21 mouse cellular contexts compared by ENCODE assay signal in genomic region chr6:136296251-136296650, GRCm38 (mm10). TPM values are rescaled to one million over a fixed set of nuclear protein-coding genes. Genes with fewer than 3 reads are reported as not detected.
A peak's percentile ranks its signal among the peaks of the same experiment; 100 is the strongest.
DNase-seq lines count a peak whose midpoint lies in the region; ATAC-seq and TF ChIP-seq lines count a peak whose summit lies in the region.
"Had no signal": no experiment of that assay in that cellular context is flagged by ENCODE, and none has a peak within 500 bp of the region (broad histone marks: within the 10 kb centered on the region; RNA-seq: fewer than 3 reads in every experiment).

No protein-coding gene starts in this region.

- no peaks in the 10 kb centered on the region for H3K9me3 ChIP-seq in kidney, embryonic 15.5 days (replicated peaks)
- peaks cover 3% of the 10 kb centered on the region; the same call in 1 of the 2 replicates for H3K9me3 ChIP-seq in kidney, embryonic 14.5 days (ENCODE audit: control insufficient read depth, low read length)
- H3K9me3 ChIP-seq: embryonic facial prominence, embryonic 13.5 days; embryonic facial prominence, embryonic 15.5 days; forebrain, embryonic 10.5 days had no signal

- H3K27me3 ChIP-seq in kidney, adult 2 months (replicated peaks; ENCODE audit: control insufficient read depth, insufficient read depth, low read length): no peaks in the 10 kb centered on the region
- H3K27me3 ChIP-seq in kidney, embryonic 15.5 days: 0 out of 2 replicates have a peak, but pooled peaks cover 6% of the 10 kb centered on the region
- 0 out of 2 replicates have a peak, but pooled peaks cover 5% of the 10 kb centered on the region for H3K27me3 ChIP-seq in kidney, embryonic 14.5 days (ENCODE audit: control insufficient read depth, insufficient read depth, low read length)
- H3K27me3 ChIP-seq: embryonic facial prominence, embryonic 13.5 days; embryonic facial prominence, embryonic 15.5 days; forebrain, embryonic 12.5 days had no signal

- H3K27ac ChIP-seq in kidney, adult 2 months (ENCODE audit: insufficient read depth, low read depth, low read length): no peak overlapping the region
- H3K27ac ChIP-seq in kidney, embryonic 15.5 days: no peak overlapping the region
- no peak overlapping the region for H3K27ac ChIP-seq in kidney, embryonic 14.5 days (ENCODE audit: low read depth, low read length)
- H3K27ac ChIP-seq: embryonic facial prominence, embryonic 13.5 days; embryonic facial prominence, embryonic 15.5 days; forebrain, embryonic 10.5 days; forebrain, embryonic 12.5 days had no signal

- H3K4me3 ChIP-seq in kidney, adult 2 months (ENCODE audit: insufficient read depth, low read depth, low read length): no peak overlapping the region
- H3K4me3 ChIP-seq in kidney, embryonic 15.5 days (replicated peaks): no peak overlapping the region
- no peak overlapping the region for H3K4me3 ChIP-seq in kidney, embryonic 14.5 days (ENCODE audit: low read length)
- H3K4me3 ChIP-seq: embryonic facial prominence, embryonic 13.5 days; embryonic facial prominence, embryonic 15.5 days; erythroblast, embryonic 14.5 days; forebrain, embryonic 10.5 days; forebrain, embryonic 12.5 days had no signal

- H3K4me2 ChIP-seq in kidney, embryonic 15.5 days: no peak overlapping the region
- no peak overlapping the region for H3K4me2 ChIP-seq in kidney, embryonic 14.5 days (replicated peaks; ENCODE audit: low read depth, low read length)
- H3K4me2 ChIP-seq: embryonic facial prominence, embryonic 13.5 days; embryonic facial prominence, embryonic 15.5 days; forebrain, embryonic 12.5 days had no signal

- 56% methylated on average over 2 of the region's 2 CpGs for WGBS in kidney, adult 2 months
- WGBS in kidney, embryonic 15.5 days: 18% methylated on average over 2 of the region's 2 CpGs
- 35% methylated on average over 2 of the region's 2 CpGs for WGBS in kidney, embryonic 14.5 days

- no peaks in the 10 kb centered on the region for H3K4me1 ChIP-seq in kidney, adult 2 months (ENCODE audit: control insufficient read depth, insufficient read depth, low read length)
- H3K4me1 ChIP-seq in kidney, embryonic 15.5 days: peaks cover 17% of the 10 kb centered on the region
- no peaks in the 10 kb centered on the region for H3K4me1 ChIP-seq in kidney, embryonic 14.5 days (ENCODE audit: control insufficient read depth, insufficient read depth, low read length)
- H3K4me1 ChIP-seq: embryonic facial prominence, embryonic 13.5 days; embryonic facial prominence, embryonic 15.5 days; forebrain, embryonic 10.5 days; forebrain, embryonic 12.5 days had no signal

- H3K9ac ChIP-seq in kidney, embryonic 15.5 days: no peak overlapping the region
- no peak overlapping the region for H3K9ac ChIP-seq in kidney, embryonic 14.5 days (ENCODE audit: low read depth, low read length)
- H3K9ac ChIP-seq: embryonic facial prominence, embryonic 13.5 days; embryonic facial prominence, embryonic 15.5 days; forebrain, embryonic 12.5 days had no signal

- no peak for TF ChIP-seq POLR2A in kidney, adult 2 months (IDR thresholded peaks at IDR 0.05; ENCODE audit: low read depth, low read length)

- H3K36me3 ChIP-seq in kidney, adult 2 months (ENCODE audit: control insufficient read depth, insufficient read depth, low read length): no peaks in the 10 kb centered on the region
- no peaks in the 10 kb centered on the region for H3K36me3 ChIP-seq in kidney, embryonic 15.5 days
- no peaks in the 10 kb centered on the region for H3K36me3 ChIP-seq in kidney, embryonic 14.5 days (ENCODE audit: control insufficient read depth, insufficient read depth, low read length)
- H3K36me3 ChIP-seq: embryonic facial prominence, embryonic 13.5 days; embryonic facial prominence, embryonic 15.5 days; forebrain, embryonic 10.5 days; forebrain, embryonic 12.5 days had no signal

- DNase-seq in kidney, adult 2 months: peak; percentile 46
- no peak for DNase-seq in kidney, postnatal 25 days
- DNase-seq in kidney, postnatal 14 days: peak; percentile 34
- DNase-seq in kidney, postnatal 4 days: no peak
- DNase-seq: cerebellum, adult 11 months; cerebellum, adult 18-20 months; cerebellum, adult 8-10 months; cerebellum, adult 9-11 months; cerebellum, postnatal 36 days; embryo, embryonic 11 days had no signal

- ATAC-seq in kidney, embryonic 15.5 days (replicated peaks; ENCODE audit: low FRiP score): no peak
- ATAC-seq in kidney, embryonic 14.5 days (ENCODE audit: low FRiP score, low TSS enrichment): peak; percentile 62; the same call in 1 of the 2 replicates
- ATAC-seq: forebrain, embryonic 14.5 days; forebrain, embryonic 16.5 days had no signal

- no peak for TF ChIP-seq CTCF in kidney, adult 2 months (conservative IDR thresholded peaks at IDR 0.05; ENCODE audit: insufficient read depth, insufficient read length, low read depth, low read length)

RNA-seq across cellular contexts. Expression of gene Gm8994, which starts 31.1 kb away (rescaled TPM):
- 0.05 TPM in 1 of 2 replicates, not detected in the other for polyA plus RNA-seq in kidney, adult 2 months (2012; rRNA removed)
- not detected in 2 replicates for polyA plus RNA-seq in kidney, embryonic 15.5 days (2015; fragmentation: Nextera tagmentation; extraction: Ambion mirVana)
- polyA plus RNA-seq in kidney, embryonic 14.5 days (2014; fragmentation: Nextera tagmentation; extraction: Ambion mirVana): not detected in 2 replicates
- polyA plus RNA-seq: brain, embryonic 14.5 days; embryonic facial prominence, embryonic 11.5 days; embryonic facial prominence, embryonic 13.5 days; embryonic facial prominence, embryonic 15.5 days; erythroblast, embryonic 14.5 days; forebrain, embryonic 10.5 days; forebrain, embryonic 12.5 days; forebrain, embryonic 14.5 days; forebrain, embryonic 16.5 days had no signal

Comparison
In these comparisons a context has a peak if more than half of its experiments do, and no peak if none do; other contexts are left out.
1. DNase-seq: peak in kidney, adult 2 months (single experiment) and kidney, postnatal 14 days (single experiment); none in kidney, postnatal 25 days (0 of 2) and kidney, postnatal 4 days (0 of 2).